Mouse (Mus musculus) mesoderm, embryonic 11.5 days (tissue): ENCODE data around the gene Ptprn2.
"Not testable (repeated sequence)": the region's sequence is repeated elsewhere in the genome, so short reads cannot be mapped to it uniquely, and the experiment has no call there.

Experiments used
- DNase-seq: peaks from one replicate; pipeline ENCODE4 v3.0.0-alpha.2; 2012; ENCODE audit warnings: low read depth, low spot score

Gene Ptprn2

DNA sequence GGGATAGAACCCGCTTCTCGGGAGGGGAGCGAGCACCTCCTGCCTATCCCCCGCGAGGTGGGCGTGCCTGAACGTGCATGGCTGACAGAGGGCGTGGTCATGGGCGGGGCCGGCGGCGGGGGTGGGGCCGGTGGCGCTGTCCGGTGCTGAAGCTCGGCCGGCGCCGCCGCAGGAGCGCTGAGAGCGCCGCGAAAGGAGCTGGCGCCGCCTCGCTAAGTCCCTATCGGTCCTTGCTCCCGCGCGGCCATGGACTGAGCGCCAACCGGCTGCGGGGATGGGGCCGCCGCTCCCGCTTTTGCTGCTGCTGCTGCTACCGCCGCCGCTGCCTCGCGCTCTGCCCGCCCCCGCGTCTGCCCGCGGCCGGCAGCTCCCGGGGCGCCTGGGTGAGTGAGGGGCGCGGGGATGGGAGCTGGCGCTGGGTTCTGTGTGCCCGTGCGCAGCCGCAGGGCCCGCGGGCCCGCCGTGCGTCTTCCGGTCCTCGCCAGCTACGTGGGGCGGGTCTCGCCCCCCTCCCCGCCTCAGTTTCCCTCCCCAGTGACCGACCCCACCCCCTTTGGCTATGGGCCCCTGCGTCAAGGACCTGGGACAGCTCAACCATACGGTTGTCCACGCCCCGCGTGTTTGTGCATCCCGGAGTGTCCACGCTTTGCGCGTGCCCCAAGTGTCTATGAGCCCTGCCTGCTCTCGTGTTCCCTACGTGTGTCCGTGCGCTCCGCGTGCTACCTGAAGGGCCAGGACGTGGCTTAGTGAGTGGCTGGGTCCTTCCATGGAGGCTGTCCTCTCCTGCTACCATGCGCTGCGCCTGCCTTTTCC lies at the start of gene Ptprn2:
Ptprn2 (plus strand) TSS at position 130 of the 813 bp plus-strand sequence.
- peak; percentile 85 for DNase-seq

DNA sequence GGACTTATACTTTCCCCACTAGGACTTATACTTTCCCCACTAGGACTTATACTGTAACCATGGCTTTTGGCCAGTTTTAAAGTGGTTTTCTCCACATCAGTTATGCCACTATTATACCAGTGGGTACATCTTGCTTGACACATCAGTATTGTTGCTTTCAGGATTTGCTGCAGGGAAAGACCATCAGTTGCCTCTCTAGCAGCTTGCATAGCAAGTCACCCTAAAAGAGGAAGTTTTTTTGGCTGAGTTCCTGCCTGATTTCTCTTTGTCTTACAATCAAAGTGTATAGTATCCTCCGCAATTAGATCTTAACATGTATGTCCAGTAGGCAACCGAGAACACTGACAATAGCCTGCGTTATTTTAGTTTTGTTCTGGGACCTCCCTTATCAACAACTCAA lies 49.4 kb upstream of the Ptprn2 start:
- DNase-seq = no peak

DNA sequence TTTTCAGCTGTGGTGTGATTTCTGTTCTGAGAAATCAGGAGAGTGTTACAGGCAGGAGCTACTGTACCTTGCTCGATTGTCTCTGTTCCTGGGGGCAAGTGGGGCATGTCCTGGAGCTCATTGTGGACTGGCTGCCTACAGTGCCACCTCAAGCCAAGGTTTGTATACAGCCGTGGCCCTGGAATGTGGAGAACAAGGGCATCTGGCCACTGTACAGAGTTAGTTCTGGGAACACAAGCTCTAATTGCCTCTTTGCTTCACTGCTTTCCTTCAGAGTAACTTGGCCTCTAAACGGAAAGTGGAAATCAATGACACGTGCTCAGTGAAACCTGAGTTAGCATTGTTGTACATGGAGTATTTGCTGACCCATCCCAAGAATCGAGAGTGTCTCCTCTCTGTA lies 46.9 kb upstream of the Ptprn2 start:
- no peak for DNase-seq

DNA sequence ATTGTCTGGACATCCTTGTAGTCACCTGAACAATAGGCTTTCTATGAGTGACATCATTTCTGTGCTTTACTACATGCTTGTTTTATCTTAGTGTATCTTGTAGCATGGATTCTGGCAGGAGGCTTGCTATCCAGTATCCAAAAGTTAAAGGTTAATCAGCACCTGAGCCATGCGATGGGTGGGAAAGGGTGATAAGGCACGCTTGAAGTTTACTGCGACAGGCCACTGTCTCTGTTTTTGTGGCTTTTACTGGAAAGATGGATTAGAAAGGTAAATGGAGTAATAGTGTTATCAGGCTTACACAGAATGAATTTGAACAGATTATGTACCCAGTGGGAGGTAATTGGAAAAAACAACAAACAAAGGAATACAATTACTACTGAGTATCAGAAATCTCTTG lies 43.3 kb upstream of the Ptprn2 start:
- no peak for DNase-seq

DNA sequence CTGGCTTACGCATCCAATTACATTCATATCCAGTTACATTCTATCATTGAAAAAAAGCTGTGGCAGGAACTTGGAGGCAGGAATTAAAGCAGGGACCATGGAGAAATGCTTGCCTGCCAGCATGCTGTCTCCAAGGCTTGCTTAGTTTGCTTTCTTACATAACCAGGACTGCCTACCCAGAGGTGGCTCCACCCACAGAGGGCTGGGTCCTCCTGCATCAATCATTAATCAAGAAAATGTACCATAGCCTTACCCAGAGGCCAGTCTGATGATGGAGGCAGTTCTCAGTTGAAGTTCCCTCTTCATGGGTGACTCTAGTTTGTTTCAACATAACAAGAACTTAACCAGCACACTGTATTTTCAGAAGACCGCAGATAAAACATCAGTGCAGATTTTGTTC lies 36.0 kb upstream of the Ptprn2 start:
- no peak for DNase-seq

DNA sequence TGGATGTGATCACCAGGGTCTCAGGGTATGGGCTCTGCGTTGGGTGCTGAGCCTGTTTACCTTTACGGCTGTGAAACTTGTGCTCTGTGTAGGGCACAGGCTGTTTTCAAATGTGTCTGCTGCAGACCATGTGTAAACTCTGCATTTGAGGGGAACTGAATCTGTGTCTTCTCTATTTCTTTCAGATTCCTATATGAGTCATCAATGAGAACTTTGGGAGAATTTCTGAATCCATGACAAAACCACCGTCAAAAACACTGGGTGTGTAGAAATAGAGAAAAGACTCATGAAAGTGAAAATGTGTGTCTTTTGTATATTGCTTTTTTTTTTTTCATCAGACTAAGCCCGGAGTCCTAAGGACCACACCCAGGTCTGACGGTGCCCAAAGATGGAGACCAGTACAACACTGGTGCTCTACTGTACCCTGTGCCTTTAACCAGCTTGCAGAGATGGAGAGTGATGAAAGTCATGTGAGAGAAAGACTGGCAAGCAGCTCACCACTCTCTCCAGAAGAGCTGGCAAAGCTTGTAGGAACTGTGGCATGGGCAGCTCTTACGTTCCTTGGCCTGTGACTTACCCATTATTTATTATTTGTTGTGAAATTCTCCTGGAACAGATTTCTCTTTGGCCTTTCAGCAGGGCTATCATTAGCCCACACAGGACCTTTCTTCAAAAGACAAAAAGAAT lies 25.0 kb upstream of the Ptprn2 start:
- DNase-seq = no peak

DNA sequence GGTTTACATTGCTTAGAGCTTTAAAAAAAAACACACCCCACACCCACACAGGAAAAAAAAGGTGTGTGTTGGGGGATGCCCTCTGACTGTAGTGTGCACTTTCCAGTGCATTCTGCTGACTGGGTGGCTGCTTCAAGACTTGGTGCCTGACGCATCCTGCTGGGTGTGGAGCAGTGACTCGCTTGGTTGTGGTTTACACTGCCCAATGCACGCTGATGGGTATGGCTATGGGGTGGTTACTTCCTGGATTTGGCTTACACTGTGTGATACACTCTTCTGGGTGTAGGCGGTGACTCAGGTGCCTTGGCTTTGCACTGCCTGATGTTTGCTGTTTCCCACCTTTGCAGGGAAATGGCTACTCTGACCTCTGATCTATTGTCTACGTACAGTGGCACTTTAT lies 18.5 kb upstream of the Ptprn2 start:
- no peak for DNase-seq

DNA sequence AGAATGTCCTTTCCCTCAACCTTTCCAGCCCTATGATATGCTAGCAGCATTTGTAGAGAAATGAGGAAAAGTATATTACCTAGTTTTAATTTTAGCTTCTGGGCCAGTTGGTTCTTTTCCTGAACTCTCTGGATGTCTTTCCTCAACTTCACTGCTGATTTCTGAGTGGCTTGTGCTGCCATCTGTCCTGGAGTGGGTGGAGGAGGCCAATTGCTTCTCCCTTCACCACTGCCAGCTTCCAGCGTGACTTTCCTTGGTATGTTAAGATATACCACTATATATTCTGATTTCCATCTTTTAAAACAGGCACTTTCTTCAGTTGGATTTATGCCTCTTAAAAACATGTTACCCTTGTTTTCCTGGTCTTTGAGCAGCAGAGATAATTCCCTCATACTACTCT lies 17.2 kb upstream of the Ptprn2 start:
- no peak for DNase-seq

DNA sequence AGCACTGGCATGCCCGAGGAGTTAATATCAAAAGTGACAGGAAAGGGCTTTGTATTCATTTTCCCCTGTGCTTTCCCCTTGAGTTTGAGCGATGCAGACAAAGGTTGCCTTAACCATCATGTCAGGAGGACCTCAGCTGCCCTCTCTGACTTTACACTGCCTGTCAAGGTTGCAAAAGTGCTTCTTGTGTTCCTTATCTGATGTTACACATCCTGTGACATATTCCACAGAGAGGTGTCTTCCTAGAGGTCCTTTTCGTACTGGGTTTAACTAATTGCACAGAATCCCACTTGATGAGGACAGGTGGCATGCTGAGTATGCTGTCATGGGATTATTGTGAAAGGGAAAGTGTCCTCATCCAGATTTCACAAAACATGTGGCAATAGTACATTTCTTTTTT lies 16.4 kb upstream of the Ptprn2 start:
- DNase-seq = no peak

DNA sequence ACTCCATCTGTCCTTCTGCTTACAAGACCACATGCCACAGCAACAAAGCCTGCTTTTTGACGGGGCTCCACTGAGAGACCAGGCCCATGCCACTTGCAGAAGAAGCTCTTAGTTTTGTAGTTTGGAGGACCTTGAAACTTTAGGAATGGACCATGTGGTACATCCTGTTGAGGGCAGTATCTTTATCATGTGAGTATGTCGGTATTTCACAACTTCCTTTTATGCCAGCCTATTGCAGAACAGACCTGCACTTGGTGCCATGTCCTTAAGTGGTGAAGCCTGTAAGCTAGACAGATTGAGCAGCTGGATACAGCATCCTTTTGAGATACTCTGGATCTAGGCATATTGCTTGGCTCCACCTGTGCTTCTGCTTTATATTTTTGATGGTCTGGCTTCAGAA lies 12.3 kb upstream of the Ptprn2 start:
- DNase-seq = no peak

DNA sequence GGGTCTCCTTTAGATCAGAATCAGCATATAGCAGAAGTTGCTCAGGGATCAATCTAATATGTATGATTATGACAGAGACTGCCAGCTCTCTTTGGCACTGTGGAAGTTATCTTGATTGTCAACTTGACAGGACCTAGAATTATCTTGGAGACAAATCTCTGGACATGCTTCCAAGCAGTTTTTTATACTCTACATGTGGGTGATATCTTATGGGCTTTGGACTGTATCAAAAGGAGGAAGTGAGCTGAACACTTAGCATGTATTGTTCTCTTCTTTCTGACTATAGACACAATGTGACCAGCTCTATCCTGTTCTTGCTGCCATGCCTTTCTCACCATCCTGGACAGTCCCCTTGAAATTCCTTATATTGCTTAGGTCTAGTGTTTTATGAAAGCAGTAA lies 11.8 kb upstream of the Ptprn2 start:
- no peak for DNase-seq

DNA sequence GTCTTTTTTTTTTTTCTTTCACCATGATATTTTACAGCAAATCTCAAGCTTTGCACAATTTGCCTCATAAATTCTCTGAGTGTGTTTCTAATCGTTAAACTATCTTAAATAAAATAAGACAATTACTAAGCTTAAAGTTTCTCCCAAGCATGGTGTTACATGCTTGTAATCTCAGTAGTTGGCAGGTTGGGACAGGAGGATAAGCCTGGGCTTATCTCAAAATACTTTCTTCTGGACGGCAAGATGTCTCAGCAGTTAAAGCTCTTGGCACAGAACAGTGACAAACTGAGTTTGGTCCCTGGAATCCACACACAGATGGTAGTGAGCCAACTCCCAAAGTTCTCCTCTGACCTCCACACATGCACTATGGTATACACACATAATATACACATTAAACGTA lies 10.8 kb upstream of the Ptprn2 start:
- DNase-seq = no peak

DNA sequence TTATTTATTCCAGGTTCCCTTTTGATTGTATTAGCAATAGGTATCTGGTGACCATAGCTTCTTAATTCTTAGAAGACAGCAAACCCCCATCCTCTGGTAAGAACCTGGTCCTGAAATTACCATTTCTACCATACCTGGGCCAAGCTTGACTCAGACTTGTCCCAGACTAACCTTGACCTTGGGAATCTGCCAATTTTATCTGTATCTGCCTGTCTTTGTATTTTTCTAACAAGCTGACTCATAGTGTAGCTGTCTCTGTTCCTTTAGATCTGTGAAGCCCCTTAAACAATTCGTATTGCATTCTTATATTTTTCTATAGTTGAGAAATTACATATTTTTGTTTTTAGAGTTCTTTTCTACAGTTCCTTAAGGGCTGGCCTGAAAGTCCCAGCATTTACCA lies 6.7 kb upstream of the Ptprn2 start:
- no peak for DNase-seq

DNA sequence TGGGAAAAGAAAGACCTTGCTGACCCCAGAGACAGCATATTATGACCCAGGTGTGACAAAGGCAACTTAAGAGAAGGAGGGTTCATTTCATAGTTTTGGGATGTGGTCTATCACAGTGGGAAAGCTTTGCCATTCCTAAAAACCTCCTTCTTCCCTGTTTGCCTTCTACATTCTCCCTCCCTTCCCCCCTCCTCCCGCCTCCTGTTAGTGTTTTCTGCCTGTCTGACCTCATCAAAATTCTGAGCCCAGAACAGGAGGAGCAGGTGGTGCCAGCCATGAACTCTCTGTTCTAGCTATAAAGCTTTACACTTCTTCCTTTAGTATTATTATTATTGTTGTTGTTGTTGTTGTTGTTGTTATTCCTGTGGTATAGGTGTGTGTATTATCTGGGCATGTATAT lies 3.6 kb upstream of the Ptprn2 start:
- DNase-seq = no peak

DNA sequence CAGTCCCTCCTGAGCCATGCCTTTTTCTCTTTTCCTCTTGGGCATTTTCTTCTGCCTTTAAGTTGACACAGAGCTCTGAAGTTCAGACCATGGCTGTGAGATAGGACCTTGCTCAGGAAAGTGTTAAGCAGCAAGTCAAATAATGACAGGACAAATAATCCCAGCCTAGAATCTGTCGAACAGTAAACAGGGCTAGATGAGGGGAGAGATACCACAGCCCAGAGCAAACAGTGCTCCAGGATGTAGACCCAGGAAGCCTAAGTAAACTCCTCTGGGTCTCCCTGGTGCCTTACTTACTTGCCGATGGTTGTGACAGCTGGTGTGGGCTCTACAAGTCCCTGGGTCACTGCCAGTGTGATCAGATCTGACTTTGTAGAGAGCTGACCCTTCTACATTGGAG lies 1.9 kb upstream of the Ptprn2 start:
- no peak for DNase-seq

DNA sequence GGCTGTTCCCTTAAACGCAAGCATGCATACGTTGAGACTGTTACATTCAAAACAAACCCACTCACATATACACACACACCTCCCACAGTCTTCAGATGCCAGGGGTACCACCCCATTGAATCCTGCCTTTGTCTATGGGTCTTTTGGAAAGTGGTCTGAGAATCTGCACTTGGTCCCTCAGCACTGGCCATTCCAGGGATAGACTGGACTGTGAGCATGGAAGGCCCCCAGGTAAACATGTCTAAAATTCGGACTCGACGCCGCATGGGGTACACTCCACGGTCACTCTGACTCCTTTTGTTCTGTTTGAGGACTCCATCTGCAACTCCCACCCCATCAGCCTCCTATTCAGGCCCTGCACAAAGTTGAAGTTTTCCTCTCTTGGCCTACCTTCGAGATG lies 529 bp upstream of the Ptprn2 start:
- DNase-seq = no peak

DNA sequence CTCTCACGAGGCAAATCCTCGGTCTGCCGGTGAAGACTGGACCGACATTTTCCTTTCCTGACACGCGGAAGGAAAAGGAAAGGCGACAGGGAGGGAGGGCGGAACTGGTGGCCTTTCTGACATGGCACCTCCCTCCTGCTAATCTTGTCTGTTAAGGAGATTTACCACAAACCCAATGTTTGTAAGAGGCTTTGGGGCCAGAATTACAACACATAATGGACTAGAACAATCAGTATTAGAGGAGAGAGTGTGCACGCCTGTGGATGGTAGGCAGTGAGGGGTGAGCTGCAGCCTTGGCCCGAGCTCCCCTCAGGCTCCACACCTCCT lies 847 bp downstream of the Ptprn2 start:
- peak; percentile 4 for DNase-seq

DNA sequence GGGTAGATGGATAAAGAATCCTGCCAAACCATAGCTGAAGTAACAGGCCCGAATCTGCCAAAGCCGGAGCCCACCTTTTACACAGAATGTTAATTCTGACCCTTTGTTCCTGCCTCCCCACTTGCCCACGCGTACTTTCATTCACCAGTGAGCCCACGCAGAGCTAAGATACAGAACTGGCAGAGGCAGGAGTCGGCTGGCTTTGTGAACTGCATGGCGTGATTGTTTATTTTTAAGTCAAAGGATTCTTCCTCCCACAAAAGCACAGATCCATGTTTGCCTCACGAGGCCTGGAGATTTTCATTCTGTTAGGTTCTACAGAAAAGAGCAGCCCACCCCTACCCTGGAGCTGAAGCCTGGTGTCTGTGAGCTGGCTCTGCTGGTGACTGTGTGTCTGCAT lies 3.3 kb downstream of the Ptprn2 start:
- DNase-seq = no peak

DNA sequence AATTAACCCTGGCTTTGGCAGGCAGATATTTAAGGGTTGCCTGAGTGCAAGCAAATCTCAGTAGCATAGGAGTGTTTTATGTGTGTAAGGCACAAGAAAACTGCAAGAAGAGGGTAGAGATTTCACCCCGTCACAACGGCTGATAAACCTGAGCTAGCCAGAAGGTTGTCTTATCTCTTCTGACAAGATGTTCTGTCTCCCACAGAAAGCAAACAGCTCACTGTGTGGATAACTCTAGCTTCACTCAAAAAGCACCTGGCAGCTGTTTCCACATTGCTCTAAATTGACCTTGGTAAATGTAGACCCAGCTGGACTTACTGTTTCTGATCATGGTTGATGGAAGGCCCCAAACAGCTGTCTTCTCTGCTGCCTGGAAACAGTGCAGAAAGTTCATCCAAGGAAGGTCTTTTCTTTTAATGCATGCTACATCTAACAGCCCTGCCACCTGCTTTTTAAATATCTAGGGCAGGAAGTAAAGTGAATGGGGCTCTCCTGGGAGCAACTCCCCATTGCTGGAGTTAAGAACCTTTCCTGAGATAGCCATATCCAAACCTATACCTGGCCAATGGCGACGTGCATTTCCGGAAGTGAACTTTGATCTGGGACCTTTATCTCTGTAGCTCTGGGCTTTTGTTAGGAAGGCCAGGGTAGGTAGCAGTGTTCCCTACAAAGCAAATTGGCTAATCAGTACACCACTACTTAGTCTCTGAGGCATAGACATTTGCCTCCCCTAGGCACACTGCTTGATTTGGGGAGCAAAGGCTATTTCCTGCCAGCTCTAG lies 5.2 kb downstream of the Ptprn2 start:
- no peak for DNase-seq

DNA sequence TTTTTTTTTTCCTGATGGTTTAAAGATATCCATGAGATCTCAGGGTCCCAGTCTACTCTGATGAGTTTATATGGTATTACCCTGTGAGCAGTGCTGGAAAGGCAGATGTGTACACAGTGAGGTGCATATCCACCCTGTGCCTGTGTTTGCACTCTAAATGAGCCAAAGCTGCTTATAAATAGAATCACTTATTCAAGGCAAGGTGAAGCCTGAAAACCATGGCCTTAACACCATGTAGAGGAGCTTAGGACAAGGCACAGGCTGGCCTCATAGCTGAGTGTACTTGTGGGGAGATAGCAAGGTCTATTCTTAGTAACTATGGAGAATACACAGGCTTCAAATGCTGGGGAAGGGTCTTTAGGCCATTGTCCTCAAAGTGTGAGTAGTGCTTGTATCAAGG lies 13.1 kb downstream of the Ptprn2 start:
- DNase-seq = no peak

DNA sequence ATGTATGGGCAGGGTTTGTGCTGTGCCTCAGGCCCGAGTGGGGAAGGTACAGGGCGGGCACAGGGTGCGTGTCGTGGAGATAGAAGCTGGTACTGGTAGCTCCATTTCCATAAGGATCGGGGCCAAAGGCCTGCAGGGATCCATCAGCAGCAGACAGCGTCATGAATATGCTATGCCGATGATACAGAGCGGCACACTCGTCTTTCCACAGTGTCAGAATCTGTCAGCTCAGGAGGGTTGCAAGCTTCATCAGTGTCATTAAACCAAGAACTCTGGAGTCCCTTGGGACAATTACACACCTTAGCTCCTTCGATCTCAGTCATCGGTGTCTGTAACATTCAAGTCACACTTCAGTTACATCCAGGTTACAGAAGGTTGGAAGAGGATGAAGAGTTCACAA lies 15.1 kb downstream of the Ptprn2 start:
- no peak for DNase-seq

DNA sequence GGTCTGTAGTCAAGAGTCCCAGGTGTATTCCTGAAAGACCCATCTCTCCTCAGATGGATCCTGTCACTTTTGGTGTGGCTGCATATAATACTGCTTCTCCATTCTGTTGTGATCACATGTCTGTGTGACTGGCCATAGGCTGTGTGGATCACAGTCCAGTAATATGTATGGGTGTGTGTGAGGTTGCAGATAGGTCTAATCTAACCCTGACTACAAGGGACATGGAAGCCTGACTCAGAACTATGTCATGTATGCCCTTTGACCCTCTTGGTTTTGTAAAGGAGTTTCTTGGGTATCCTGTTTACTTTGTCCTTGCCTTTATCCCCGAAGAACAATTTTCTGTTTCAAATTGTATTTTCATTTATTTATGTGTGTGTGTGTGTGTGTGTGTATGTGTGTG lies 27.0 kb downstream of the Ptprn2 start:
- no peak for DNase-seq

DNA sequence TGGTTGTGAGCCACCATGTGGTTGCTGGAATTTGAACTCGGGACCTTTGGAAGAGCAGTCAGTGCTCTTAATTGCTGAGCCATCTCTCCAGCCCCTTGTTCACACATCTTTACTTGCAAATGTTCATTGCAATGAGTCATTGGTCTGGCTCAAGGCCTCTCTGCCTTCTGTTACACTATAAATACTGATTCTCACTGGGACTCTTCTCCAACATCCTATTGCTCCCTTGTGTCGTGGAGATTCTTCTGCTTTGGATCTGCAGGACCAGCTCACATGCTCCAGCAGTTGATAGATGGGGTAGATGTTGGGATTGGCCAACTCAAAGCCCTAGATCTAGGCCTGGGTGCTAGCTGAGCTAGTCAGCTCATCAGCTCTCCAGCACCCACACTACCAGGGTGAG lies 28.3 kb downstream of the Ptprn2 start:
- not testable (repeated sequence) for DNase-seq
